Mouse (Mus musculus) stomach, postnatal 0 days (tissue): ENCODE measurements around the gene Ppp1r3e.

ENCODE experiments used
- CTCF ChIP-seq: IDR thresholded peaks from 2 replicates; pipeline ENCODE4 v1.5.1; 2016; ENCODE audit warnings: antibody characterized with exemption, low read depth, mild to moderate bottlenecking, moderate library complexity
- EP300 ChIP-seq: optimal IDR thresholded peaks from 2 replicates; pipeline ENCODE3; 2016; ENCODE audit warnings: antibody characterized with exemption

- TF ChIP-seq CTCF (no peak), EP300 (no peak)
These were observed 17.2 kb upstream of the Ppp1r3e start for GRCm38 (mm10) chr14:54894296-54895151.
